10 mouse cellular contexts compared by ENCODE assay signal in genomic region chr13:69553024-69553423, GRCm38 (mm10). TPM values are rescaled to one million over a fixed set of nuclear protein-coding genes. Genes with fewer than 3 reads are reported as not detected.
DNase-seq lines count a peak whose midpoint lies in the region; ATAC-seq and TF ChIP-seq lines count a peak whose summit lies in the region.
"Had no signal": no experiment of that assay in that cellular context is flagged by ENCODE, and none has a peak within 500 bp of the region (broad histone marks: within the 10 kb centered on the region; RNA-seq: fewer than 3 reads in every experiment).

No protein-coding gene starts in this region.

- peak; percentile 66; the same call in 1 of the 2 replicates for TF ChIP-seq CTCF in spleen, adult 2 months (IDR thresholded peaks at IDR 0.05; ENCODE audit: extremely low read depth, insufficient read depth, insufficient read length, insufficient replicate concordance)

- no peak overlapping the region for H3K4me3 ChIP-seq in heart, embryonic 10.5 days
- H3K4me3 ChIP-seq in spleen, adult 2 months (ENCODE audit: extremely low read depth, insufficient read depth, insufficient read length) = no peak overlapping the region
- H3K4me3 ChIP-seq: hindbrain, embryonic 15.5 days; neural tube, embryonic 12.5 days had no signal

- TF ChIP-seq POLR2A in spleen, adult 2 months (IDR thresholded peaks at IDR 0.05; ENCODE audit: low read depth, low read length) = no peak

- no peaks in the 10 kb centered on the region for H3K27me3 ChIP-seq in heart, embryonic 10.5 days (ENCODE audit: insufficient read depth, poor library complexity, severe bottlenecking)
- H3K27me3 ChIP-seq in spleen, adult 2 months (ENCODE audit: control insufficient read depth, insufficient read depth, low read length) = no peaks in the 10 kb centered on the region
- H3K27me3 ChIP-seq: hindbrain, embryonic 15.5 days; neural tube, embryonic 12.5 days had no signal

- WGBS in heart, embryonic 10.5 days = 19% methylated on average over 5 of the region's 5 CpGs
- 19% methylated on average over 5 of the region's 5 CpGs for WGBS in spleen, adult 2 months

- H3K27ac ChIP-seq in heart, embryonic 10.5 days = no peak overlapping the region
- no peak overlapping the region for H3K27ac ChIP-seq in spleen, adult 2 months (ENCODE audit: insufficient read depth, low read length)
- H3K27ac ChIP-seq: hindbrain, embryonic 15.5 days; neural tube, embryonic 12.5 days had no signal

- H3K9me3 ChIP-seq in heart, embryonic 10.5 days = no peaks in the 10 kb centered on the region
- H3K9me3 ChIP-seq: hindbrain, embryonic 15.5 days; neural tube, embryonic 12.5 days had no signal

- intact Hi-C loops in heart, postnatal 10 days (cut with DNase I) = loop anchor here (1.0 to 5.0 kb wide), 2 partner anchors 59 to 102 kb away; partner anchors contain the start of gene Srd5a1

- ATAC-seq in megakaryocyte, adult 5-6 weeks (ENCODE audit: poor library complexity, severe bottlenecking) = 0 out of 2 replicates have a peak, but pooled peaks have one; percentile 57

- peak; percentile 73 for DNase-seq in heart, embryonic 10.5 days (ENCODE audit: low spot score)
- no peak for DNase-seq in heart, postnatal 10 days
- DNase-seq in spleen, adult 2 months (ENCODE audit: low read depth in 1 of 2, low spot score in 2 of 2) = no peak
- DNase-seq in spleen, postnatal 14 days (ENCODE audit: low spot score in 2 of 2) = no peak
- DNase-seq in c-Kit-positive CD71-positive TER-119-negative erythroid progenitor cells, embryonic 14.5 days (ENCODE audit: low read depth) = peak; percentile 28
- DNase-seq in left cerebral cortex, adult 11 months (ENCODE audit: low spot score) = no peak
- DNase-seq in layer of hippocampus, postnatal 14 days (ENCODE audit: low spot score in 2 of 2) = no peak

- H3K36me3 ChIP-seq in heart, embryonic 10.5 days = no peaks in the 10 kb centered on the region
- no peaks in the 10 kb centered on the region for H3K36me3 ChIP-seq in spleen, adult 2 months (ENCODE audit: control insufficient read depth, insufficient read depth, low read length)
- H3K36me3 ChIP-seq: hindbrain, embryonic 15.5 days; neural tube, embryonic 12.5 days had no signal

- H3K4me1 ChIP-seq in heart, embryonic 10.5 days = no peaks in the 10 kb centered on the region
- H3K4me1 ChIP-seq in spleen, adult 2 months (ENCODE audit: control insufficient read depth, insufficient read depth, insufficient read length) = no peaks in the 10 kb centered on the region
- H3K4me1 ChIP-seq: hindbrain, embryonic 15.5 days; neural tube, embryonic 12.5 days had no signal

RNA-seq across cellular contexts. Expression of gene Tent4a, which starts 18.6 kb away (rescaled TPM):
- polyA plus RNA-seq in heart, embryonic 10.5 days (2016; fragmentation: Nextera tagmentation; extraction: Ambion mirVana) = 3.2 and 4.6 TPM in 2 replicates
- 10 to 100 TPM; 17.2 to 17.6 TPM for total RNA-seq in heart, postnatal 10 days (2021)
- polyA plus RNA-seq in spleen, adult 2 months (2012; rRNA removed) = 7.8 and 9.9 TPM in 2 replicates
- 10.4 and 11.1 TPM in 2 replicates for total RNA-seq in megakaryocyte, adult 5-6 weeks (2015)
- total RNA-seq in megakaryocyte, adult 5-6 weeks (2017) = 10.2 and 13.3 TPM in 2 replicates
- 10 to 100 TPM; 38.0 to 38.2 TPM for total RNA-seq in layer of hippocampus, postnatal 14 days (2021)

RNA-seq across cellular contexts. Expression of gene Nsun2, which starts 19.5 kb away (rescaled TPM):
- 106 and 140 TPM in 2 replicates for polyA plus RNA-seq in heart, embryonic 10.5 days (2016; fragmentation: Nextera tagmentation; extraction: Ambion mirVana)
- total RNA-seq in heart, postnatal 10 days (2021) = 10 to 100 TPM; 40.9 to 47.6 TPM
- polyA plus RNA-seq in spleen, adult 2 months (2012; rRNA removed) = 38.5 and 43.2 TPM in 2 replicates
- 32.6 and 33.9 TPM in 2 replicates for total RNA-seq in megakaryocyte, adult 5-6 weeks (2015)
- total RNA-seq in megakaryocyte, adult 5-6 weeks (2017) = 61.7 and 76.5 TPM in 2 replicates
- total RNA-seq in layer of hippocampus, postnatal 14 days (2021) = 10 to 100 TPM; 72.2 to 75.5 TPM

RNA-seq across cellular contexts. Expression of gene Srd5a1, which starts 58.2 kb away (rescaled TPM):
- polyA plus RNA-seq in heart, embryonic 10.5 days (2016; fragmentation: Nextera tagmentation; extraction: Ambion mirVana) = 8.5 and 12.0 TPM in 2 replicates
- 1 to 10 TPM; 2.4 to 2.5 TPM for total RNA-seq in heart, postnatal 10 days (2021)
- 0.63 and 0.82 TPM in 2 replicates for polyA plus RNA-seq in spleen, adult 2 months (2012; rRNA removed)
- total RNA-seq in megakaryocyte, adult 5-6 weeks (2015) = 1.7 and 2.1 TPM in 2 replicates
- 2.9 and 3.0 TPM in 2 replicates for total RNA-seq in megakaryocyte, adult 5-6 weeks (2017)
- total RNA-seq in layer of hippocampus, postnatal 14 days (2021) = 10 to 100 TPM; 17.0 to 17.3 TPM

Comparison
In these comparisons a context has a peak if more than half of its experiments do, and no peak if none do; other contexts are left out.
1. DNase-seq: peak in heart, embryonic 10.5 days (single experiment) and c-Kit-positive CD71-positive TER-119-negative erythroid progenitor cells, embryonic 14.5 days (single experiment); none in heart, postnatal 10 days (0 of 2), spleen, adult 2 months (0 of 2), spleen, postnatal 14 days (0 of 2), left cerebral cortex, adult 11 months (single experiment) and layer of hippocampus, postnatal 14 days (0 of 2).
2. RNA of gene Srd5a1, which starts 58.2 kb away (total RNA-seq): 17.0 to 17.3 TPM in layer of hippocampus, postnatal 14 days; 1.7 to 3.0 TPM in megakaryocyte, adult 5-6 weeks and 2.4 to 2.5 TPM in heart, postnatal 10 days; every median in the first group is over 4 times any median in the second.